Mouse (Mus musculus): ENCODE measurements around the gene Cldnd2.
A peak's percentile ranks its signal among the peaks of the same experiment; 100 is the strongest.
"Not testable (repeated sequence)": the region's sequence is repeated elsewhere in the genome, so short reads cannot be mapped to it uniquely, and the experiment has no call there.

Cldnd2 gene

GRCm38 (mm10) chr7:43440482-43440881 lies at the start of gene Cldnd2:
TSS of gene Cldnd2 (plus strand) at chr7:43440782.
- DNase-seq (ENCODE audit: extremely low read depth, insufficient read length, low spot score), result no peak

GRCm38 (mm10) chr7:43392349-43393121 lies 48.0 kb upstream of the Cldnd2 start:
- DNase-seq (ENCODE audit: extremely low read depth, insufficient read length, low spot score), result no peak

GRCm38 (mm10) chr7:43399501-43399900 lies 41.1 kb upstream of the Cldnd2 start:
- DNase-seq (ENCODE audit: extremely low read depth, insufficient read length, low spot score), result peak; percentile 61

GRCm38 (mm10) chr7:43402718-43403117 lies 37.9 kb upstream of the Cldnd2 start:
- DNase-seq (ENCODE audit: extremely low read depth, insufficient read length, low spot score), result no peak

- DNase-seq (ENCODE audit: extremely low read depth, insufficient read length, low spot score), result no peak
Measured at GRCm38 (mm10) chr7:43407573-43407972, 33.0 kb upstream of the Cldnd2 start.

GRCm38 (mm10) chr7:43408131-43408553 lies 32.4 kb upstream of the Cldnd2 start, which contains the start of gene Siglecg:
TSS of gene Siglecg (plus strand) at chr7:43408204.
- DNase-seq (ENCODE audit: extremely low read depth, insufficient read length, low spot score), result no peak

GRCm38 (mm10) chr7:43409084-43409483 lies 31.5 kb upstream of the Cldnd2 start:
- peak; percentile 23 for DNase-seq (ENCODE audit: extremely low read depth, insufficient read length, low spot score)

- not testable (repeated sequence) for DNase-seq (ENCODE audit: extremely low read depth, insufficient read length, low spot score)
Measured at GRCm38 (mm10) chr7:43411724-43412123, 28.9 kb upstream of the Cldnd2 start.

- no peak for DNase-seq (ENCODE audit: extremely low read depth, insufficient read length, low spot score)
Measured at GRCm38 (mm10) chr7:43417298-43417697, 23.3 kb upstream of the Cldnd2 start.

- peak; percentile 31 for DNase-seq (ENCODE audit: extremely low read depth, insufficient read length, low spot score)
Measured at GRCm38 (mm10) chr7:43422995-43423617, 17.5 kb upstream of the Cldnd2 start.

GRCm38 (mm10) chr7:43423991-43424625 lies 16.5 kb upstream of the Cldnd2 start:
- no peak for DNase-seq (ENCODE audit: extremely low read depth, insufficient read length, low spot score)

- DNase-seq (ENCODE audit: extremely low read depth, insufficient read length, low spot score), result no peak
Measured at GRCm38 (mm10) chr7:43427406-43427805, 13.2 kb upstream of the Cldnd2 start, which contains the start of gene Lim2. TSS of gene Lim2 (plus strand) at chr7:43427670.

GRCm38 (mm10) chr7:43429500-43429899 lies 11.1 kb upstream of the Cldnd2 start:
- DNase-seq (ENCODE audit: extremely low read depth, insufficient read length, low spot score), result no peak

- no peak for DNase-seq (ENCODE audit: extremely low read depth, insufficient read length, low spot score)
Measured at GRCm38 (mm10) chr7:43432891-43433290, 7.7 kb upstream of the Cldnd2 start.

GRCm38 (mm10) chr7:43434676-43435075 lies 5.9 kb upstream of the Cldnd2 start:
- DNase-seq (ENCODE audit: extremely low read depth, insufficient read length, low spot score), result no peak

GRCm38 (mm10) chr7:43436341-43437255 lies 4.0 kb upstream of the Cldnd2 start, which contains the start of gene Nkg7:
TSS of gene Nkg7 (plus strand) at chr7:43437073.
- DNase-seq (ENCODE audit: extremely low read depth, insufficient read length, low spot score), result no peak

- no peak for DNase-seq (ENCODE audit: extremely low read depth, insufficient read length, low spot score)
Measured at GRCm38 (mm10) chr7:43438611-43439010, 2.0 kb upstream of the Cldnd2 start.

GRCm38 (mm10) chr7:43441071-43441470 lies 489 bp downstream of the Cldnd2 start:
- no peak for DNase-seq (ENCODE audit: extremely low read depth, insufficient read length, low spot score)

- DNase-seq (ENCODE audit: extremely low read depth, insufficient read length, low spot score), result no peak
Measured at GRCm38 (mm10) chr7:43442684-43443083, 2.1 kb downstream of the Cldnd2 start.

All from 3134 (cell line).